Mouse (Mus musculus) ES-CJ7 (cell line): ENCODE results near the gene Rpl39.

Source experiments
- DNase-seq: peaks from one replicate; pipeline ENCODE4 v3.0.0; 2011; ENCODE audit warnings: low read depth, low spot score

Gene Rpl39

DNA sequence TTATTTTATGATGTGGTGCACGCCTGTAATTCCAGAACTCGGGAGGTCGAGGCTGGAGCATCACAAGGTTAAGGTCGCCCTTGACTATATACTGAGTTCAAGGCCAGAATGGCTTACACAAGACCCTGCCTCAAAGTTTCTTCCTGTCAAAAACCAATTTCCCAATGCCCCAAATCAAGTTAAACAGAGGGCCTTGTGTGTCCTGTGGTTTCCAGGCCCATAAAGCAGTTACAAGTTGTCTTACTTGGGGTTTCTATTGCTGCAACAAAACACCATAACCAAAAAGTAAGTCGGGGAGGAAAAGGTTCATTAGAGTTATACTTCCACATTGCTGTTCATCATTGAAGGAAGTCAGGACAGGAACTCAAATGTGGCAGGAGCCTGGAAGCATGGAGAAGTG lies 16.4 kb downstream of the Rpl39 start:
- DNase-seq, result no peak

DNA sequence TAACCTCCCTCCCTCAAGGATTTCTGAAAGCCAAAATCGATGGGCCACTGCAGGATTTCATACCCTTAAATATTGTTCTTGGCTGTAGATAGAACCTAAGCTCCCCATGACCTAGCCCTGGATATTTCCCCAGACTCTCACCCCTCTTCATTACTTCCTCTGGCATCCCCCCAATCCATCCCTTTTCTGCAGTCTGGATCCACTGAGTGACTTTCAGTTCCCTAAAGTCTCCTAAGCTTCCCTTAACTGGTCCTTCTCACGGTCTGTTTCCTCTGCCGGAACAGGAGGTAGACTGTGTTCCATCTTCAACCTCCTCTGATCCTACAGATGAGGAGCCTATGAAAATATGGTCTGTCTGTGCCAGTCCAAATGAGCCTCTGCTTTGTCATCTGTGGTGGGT lies 17.9 kb downstream of the Rpl39 start:
- DNase-seq, result no peak

DNA sequence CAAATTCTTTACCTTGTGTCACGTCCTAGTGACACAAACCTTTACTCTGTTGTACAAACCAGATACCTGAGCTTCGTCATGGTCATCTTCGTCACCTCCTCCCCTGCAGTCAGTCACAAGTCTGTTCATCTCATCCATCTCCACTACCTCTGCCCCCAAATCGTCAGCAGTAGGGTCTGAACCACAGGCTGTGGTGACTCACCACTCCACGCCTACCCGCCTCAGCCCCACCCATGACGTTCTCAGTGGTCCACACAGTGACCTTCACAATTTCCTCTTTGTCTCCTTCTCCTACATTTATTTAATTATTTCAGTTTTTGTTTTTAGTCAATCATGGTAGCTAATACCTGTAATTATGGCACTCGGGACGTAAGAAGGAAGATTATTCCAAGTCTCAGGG lies 21.3 kb downstream of the Rpl39 start:
- DNase-seq, result no peak

DNA sequence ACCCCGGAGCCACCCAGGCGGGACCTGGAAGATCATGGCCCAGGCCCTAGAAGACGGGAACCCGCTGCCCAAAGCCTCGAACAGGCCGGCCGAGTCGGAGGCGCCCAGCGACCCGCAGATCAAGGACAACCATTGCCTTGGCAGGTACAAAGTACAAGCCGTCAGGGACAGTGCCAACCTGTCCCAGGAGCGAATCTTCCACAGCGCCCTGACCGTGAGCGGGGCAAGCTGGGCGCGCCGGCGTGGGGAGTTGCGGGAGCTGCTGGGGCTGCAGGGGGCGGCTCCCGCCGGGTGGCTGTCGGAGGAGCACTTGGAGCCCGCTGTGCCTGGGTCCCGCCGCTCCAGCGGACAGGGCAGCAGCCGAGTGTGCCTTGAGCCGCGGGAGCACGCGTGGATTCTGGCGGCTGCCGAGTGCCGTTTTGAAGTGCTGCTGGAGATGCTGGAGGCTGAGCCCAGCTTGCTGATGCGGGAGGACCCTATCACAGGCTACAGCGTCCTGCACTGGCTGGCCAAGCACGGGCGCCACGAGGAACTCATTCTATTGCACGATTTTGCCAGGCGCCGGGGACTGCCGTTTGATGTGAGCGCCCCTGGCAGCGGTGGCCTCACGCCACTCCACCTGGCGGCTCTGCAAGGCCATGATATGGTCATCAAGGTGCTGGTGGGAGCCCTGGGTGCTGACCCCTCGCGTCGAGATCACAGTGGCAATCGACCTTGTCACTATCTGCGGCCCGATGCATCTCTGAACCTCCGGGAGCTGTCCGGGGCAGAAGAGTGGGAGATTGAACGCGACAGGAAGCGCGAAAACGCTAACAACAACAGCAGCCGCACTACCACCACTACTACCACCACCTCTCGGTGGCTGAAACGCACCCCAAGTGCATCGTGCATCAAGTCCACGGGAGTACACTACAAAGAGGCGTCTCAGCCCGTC lies 36.0 kb downstream of the Rpl39 start:
- DNase-seq, result no peak

DNA sequence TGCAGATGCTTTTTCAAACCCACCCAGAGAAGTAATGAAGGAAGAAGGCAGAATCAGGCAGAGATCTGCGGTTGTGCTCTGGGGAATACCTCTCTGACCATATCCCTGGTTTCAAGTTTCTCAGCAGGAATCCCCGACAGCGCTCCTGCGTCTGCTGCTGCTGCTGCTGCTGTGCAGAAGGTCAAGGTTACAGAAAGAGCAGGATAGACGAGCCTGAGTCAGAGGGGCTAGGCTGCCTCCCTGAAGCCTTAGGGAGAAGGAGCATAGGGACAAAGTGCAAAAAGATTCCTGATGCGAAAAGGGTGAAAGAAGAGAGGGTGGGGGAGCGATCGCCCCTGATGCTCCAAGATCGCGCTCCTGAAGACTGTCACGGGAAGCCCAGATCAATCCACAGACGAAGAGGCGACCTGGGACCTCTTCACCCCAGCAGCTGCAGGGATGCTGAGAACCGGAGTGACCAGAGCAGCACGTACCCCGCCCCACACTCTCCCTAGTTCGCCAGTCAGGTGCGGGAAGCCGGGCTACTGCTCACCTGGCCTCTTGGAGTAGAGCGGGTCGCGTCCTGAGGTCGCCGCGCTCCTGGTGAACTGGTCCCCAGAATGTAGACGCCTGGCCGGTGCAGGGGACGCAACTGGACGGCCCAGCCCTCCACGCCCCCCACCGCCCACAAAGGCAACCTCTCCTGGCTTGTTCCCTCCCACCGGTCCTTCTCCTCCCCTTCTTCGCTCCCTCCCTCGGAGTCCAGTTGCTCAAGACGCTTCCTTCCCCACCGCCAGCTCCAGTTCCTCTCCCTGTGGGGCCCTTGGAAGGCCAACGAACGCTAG lies 36.9 kb downstream of the Rpl39 start, which contains the start of gene Sowahd:
Sowahd (plus strand) TSS at position 780 of the 824 bp plus-strand sequence.
- DNase-seq, result peak; percentile 43

DNA sequence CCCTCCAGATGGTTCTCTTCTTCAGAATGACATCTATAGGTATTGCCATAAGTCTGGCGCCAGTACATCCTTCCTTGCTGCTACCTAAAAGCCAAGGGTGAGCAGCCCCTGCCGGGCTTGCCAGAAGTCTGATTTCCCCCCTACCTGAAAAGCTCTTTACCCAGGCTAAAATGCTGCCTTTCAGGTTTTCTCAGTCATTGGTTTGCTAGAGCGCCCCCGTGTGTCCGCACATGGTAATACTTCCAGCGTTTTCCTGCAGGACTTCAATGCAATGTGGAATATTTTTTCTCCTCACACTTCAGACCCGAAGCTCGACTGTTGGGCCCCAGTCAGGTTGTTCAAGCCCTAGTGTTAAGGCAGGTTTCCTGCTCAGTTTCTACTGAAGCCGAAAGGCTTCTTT lies 42.5 kb downstream of the Rpl39 start:
- peak; percentile 28 for DNase-seq
